Mouse (Mus musculus): ENCODE data around the gene Zfp281. TPM values are rescaled to one million over a fixed set of nuclear protein-coding genes. Genes with fewer than 3 reads are reported as not detected.

The Zfp281 gene
- polyA plus RNA-seq, 1 experiment from 2014 or later, result 33.9 TPM

- H3K4me1 ChIP-seq, result no peaks in the 10 kb centered on the region
- 83% methylated on average over 7 of the region's 7 CpGs for WGBS
- no peak overlapping the region for H3K4me2 ChIP-seq (replicated peaks)
- H3K4me3 ChIP-seq, result no peak overlapping the region
- H3K9ac ChIP-seq (replicated peaks), result no peak overlapping the region
- no peak for ATAC-seq (ENCODE audit: low FRiP score, low read depth)
- no peaks in the 10 kb centered on the region for H3K36me3 ChIP-seq
- H3K27me3 ChIP-seq, result no peaks in the 10 kb centered on the region
- no peak overlapping the region for H3K27ac ChIP-seq (replicated peaks)
- H3K9me3 ChIP-seq, result no peaks in the 10 kb centered on the region
Observed at GRCm38 (mm10) chr1:136617163-136617788, 7.4 kb upstream of the Zfp281 start.

- Histone ChIP-seq H3K36me3 (no peaks in the 10 kb centered on the region), H3K9ac (replicated peaks) (no peak overlapping the region), H3K27ac (replicated peaks) (no peak overlapping the region), H3K9me3 (no peaks in the 10 kb centered on the region), H3K27me3 (no peaks in the 10 kb centered on the region), H3K4me2 (replicated peaks) (no peak overlapping the region), H3K4me1 (no peaks in the 10 kb centered on the region), H3K4me3 (no peak overlapping the region)
- no peak for ATAC-seq (ENCODE audit: low FRiP score, low read depth)
- WGBS, result 93% methylated on average over 1 of the region's 1 CpGs
Observed at GRCm38 (mm10) chr1:136618570-136618969, 6.1 kb upstream of the Zfp281 start.

- no peaks in the 10 kb centered on the region for H3K9me3 ChIP-seq
- no peaks in the 10 kb centered on the region for H3K27me3 ChIP-seq
- WGBS, result 2% methylated on average over 87 of the region's 92 CpGs
- peak overlapping the region; percentile 92 for H3K27ac ChIP-seq (replicated peaks)
- H3K9ac ChIP-seq (replicated peaks), result peak overlapping the region; percentile 96
- H3K4me2 ChIP-seq (replicated peaks), result peak overlapping the region; percentile 91
- H3K4me1 ChIP-seq, result peaks cover 38% of the 10 kb centered on the region
- peaks cover 26% of the 10 kb centered on the region for H3K36me3 ChIP-seq
- H3K4me3 ChIP-seq, result peak overlapping the region; percentile 96
- ATAC-seq (ENCODE audit: low FRiP score, low read depth), result peak; percentile 81
Observed at GRCm38 (mm10) chr1:136625019-136625895, 556 bp downstream of the Zfp281 start.

GRCm38 (mm10) chr1:136626141-136626540, 1.4 kb downstream of the Zfp281 start:
- H3K9me3 ChIP-seq, result no peaks in the 10 kb centered on the region
- no peak overlapping the region for H3K27ac ChIP-seq (replicated peaks)
- ATAC-seq (ENCODE audit: low FRiP score, low read depth), result no peak
- 91% methylated on average over 7 of the region's 7 CpGs for WGBS
- peaks cover 38% of the 10 kb centered on the region for H3K4me1 ChIP-seq
- peak overlapping the region; percentile 96; the same call in 1 of the 2 replicates for H3K9ac ChIP-seq (replicated peaks)
- peaks cover 26% of the 10 kb centered on the region for H3K36me3 ChIP-seq
- H3K27me3 ChIP-seq, result no peaks in the 10 kb centered on the region
- H3K4me2 ChIP-seq (replicated peaks), result peak overlapping the region; percentile 91
- peak overlapping the region; percentile 96 for H3K4me3 ChIP-seq

- Histone ChIP-seq H3K9me3 (no peaks in the 10 kb centered on the region), H3K4me3 (no peak overlapping the region)
Observed at GRCm38 (mm10) chr1:136626756-136627155, 2.1 kb downstream of the Zfp281 start.

GRCm38 (mm10) chr1:136627591-136627990, 2.9 kb downstream of the Zfp281 start:
- no peak overlapping the region for H3K27ac ChIP-seq (replicated peaks)
- 83% methylated on average over 5 of the region's 5 CpGs for WGBS
- ATAC-seq (ENCODE audit: low FRiP score, low read depth), result no peak
- H3K4me3 ChIP-seq, result peak overlapping the region; percentile 12
- H3K27me3 ChIP-seq, result no peaks in the 10 kb centered on the region
- H3K9ac ChIP-seq (replicated peaks), result no peak overlapping the region
- H3K4me2 ChIP-seq (replicated peaks), result peak overlapping the region; percentile 91
- H3K9me3 ChIP-seq, result no peaks in the 10 kb centered on the region
- H3K4me1 ChIP-seq, result peaks cover 38% of the 10 kb centered on the region
- H3K36me3 ChIP-seq, result peaks cover 26% of the 10 kb centered on the region

More at GRCm38 (mm10) chr1:136626756-136627155, 2.1 kb downstream of the Zfp281 start:
- peaks cover 26% of the 10 kb centered on the region for H3K36me3 ChIP-seq
- peak overlapping the region; percentile 91; the same call in 1 of the 2 replicates for H3K4me2 ChIP-seq (replicated peaks)
- no peak for ATAC-seq (ENCODE audit: low FRiP score, low read depth)
- no peak overlapping the region for H3K9ac ChIP-seq (replicated peaks)
- 92% methylated on average over 5 of the region's 5 CpGs for WGBS
- H3K27me3 ChIP-seq, result no peaks in the 10 kb centered on the region
- H3K4me1 ChIP-seq, result peaks cover 38% of the 10 kb centered on the region
- H3K27ac ChIP-seq (replicated peaks), result no peak overlapping the region

GRCm38 (mm10) chr1:136632891-136633290, 8.2 kb downstream of the Zfp281 start:
- ATAC-seq (ENCODE audit: low FRiP score, low read depth), result no peak
- H3K4me3 ChIP-seq, result no peak overlapping the region
- no peaks in the 10 kb centered on the region for H3K9me3 ChIP-seq
- H3K27me3 ChIP-seq, result no peaks in the 10 kb centered on the region
- 91% methylated on average over 3 of the region's 3 CpGs for WGBS
- H3K4me1 ChIP-seq, result peaks cover 10% of the 10 kb centered on the region
- no peak overlapping the region for H3K4me2 ChIP-seq (replicated peaks)
- H3K36me3 ChIP-seq, result 0 out of 2 replicates have a peak, but pooled peaks cover 5% of the 10 kb centered on the region
- no peak overlapping the region for H3K27ac ChIP-seq (replicated peaks)
- H3K9ac ChIP-seq (replicated peaks), result no peak overlapping the region

GRCm38 (mm10) chr1:136635644-136636043, 10.9 kb downstream of the Zfp281 start:
- ATAC-seq (ENCODE audit: low FRiP score, low read depth), result no peak

GRCm38 (mm10) chr1:136636946-136637345, 12.2 kb downstream of the Zfp281 start:
- H3K27ac ChIP-seq (replicated peaks), result no peak overlapping the region
- H3K36me3 ChIP-seq, result no peaks in the 10 kb centered on the region
- no peak overlapping the region for H3K9ac ChIP-seq (replicated peaks)
- H3K9me3 ChIP-seq, result no peaks in the 10 kb centered on the region
- H3K27me3 ChIP-seq, result no peaks in the 10 kb centered on the region
- WGBS, result 94% methylated on average over 6 of the region's 6 CpGs
- H3K4me1 ChIP-seq, result no peaks in the 10 kb centered on the region
- H3K4me2 ChIP-seq (replicated peaks), result no peak overlapping the region
- ATAC-seq (ENCODE audit: low FRiP score, low read depth), result no peak
- H3K4me3 ChIP-seq, result no peak overlapping the region

More at GRCm38 (mm10) chr1:136635644-136636043, 10.9 kb downstream of the Zfp281 start:
- Histone ChIP-seq H3K27ac (replicated peaks) (no peak overlapping the region), H3K4me3 (no peak overlapping the region), H3K4me2 (replicated peaks) (no peak overlapping the region), H3K9ac (replicated peaks) (no peak overlapping the region), H3K9me3 (no peaks in the 10 kb centered on the region), H3K4me1 (no peaks in the 10 kb centered on the region), H3K27me3 (no peaks in the 10 kb centered on the region), H3K36me3 (no peaks in the 10 kb centered on the region)
- 82% methylated on average over 6 of the region's 6 CpGs for WGBS

- Histone ChIP-seq H3K4me3 (no peak overlapping the region), H3K9me3 (no peaks in the 10 kb centered on the region), H3K27ac (replicated peaks) (no peak overlapping the region), H3K27me3 (no peaks in the 10 kb centered on the region), H3K4me2 (replicated peaks) (no peak overlapping the region), H3K36me3 (no peaks in the 10 kb centered on the region), H3K4me1 (no peaks in the 10 kb centered on the region), H3K9ac (replicated peaks) (no peak overlapping the region)
- WGBS, result 98% methylated on average over 4 of the region's 4 CpGs
- ATAC-seq (ENCODE audit: low FRiP score, low read depth), result no peak
Observed at GRCm38 (mm10) chr1:136637696-136638095, 13.0 kb downstream of the Zfp281 start.

GRCm38 (mm10) chr1:136638211-136638610, 13.5 kb downstream of the Zfp281 start:
- WGBS, result 91% methylated on average over 7 of the region's 7 CpGs
- Histone ChIP-seq H3K4me2 (replicated peaks) (no peak overlapping the region), H3K4me3 (no peak overlapping the region), H3K36me3 (no peaks in the 10 kb centered on the region), H3K27me3 (no peaks in the 10 kb centered on the region), H3K4me1 (no peaks in the 10 kb centered on the region), H3K9ac (replicated peaks) (no peak overlapping the region), H3K27ac (replicated peaks) (no peak overlapping the region), H3K9me3 (no peaks in the 10 kb centered on the region)
- no peak for ATAC-seq (ENCODE audit: low FRiP score, low read depth)

GRCm38 (mm10) chr1:136638699-136639098, 14.0 kb downstream of the Zfp281 start:
- no peak overlapping the region for H3K9ac ChIP-seq (replicated peaks)
- H3K9me3 ChIP-seq, result no peaks in the 10 kb centered on the region
- ATAC-seq (ENCODE audit: low FRiP score, low read depth), result no peak
- no peaks in the 10 kb centered on the region for H3K27me3 ChIP-seq
- no peak overlapping the region for H3K27ac ChIP-seq (replicated peaks)
- H3K36me3 ChIP-seq, result no peaks in the 10 kb centered on the region
- H3K4me2 ChIP-seq (replicated peaks), result no peak overlapping the region
- no peak overlapping the region for H3K4me3 ChIP-seq
- no peaks in the 10 kb centered on the region for H3K4me1 ChIP-seq
- WGBS, result 86% methylated on average over 5 of the region's 5 CpGs

Data from midbrain, embryonic 12.5 days (tissue).